Mouse (Mus musculus): Measurements from ENCODE around the gene Chtf18.

- TF ChIP-seq POLR2A (IDR thresholded peaks at IDR 0.05; ENCODE audit: borderline replicate concordance, control insufficient read depth, low read depth, low read length) (no peak), CTCF (IDR thresholded peaks at IDR 0.05; ENCODE audit: control insufficient read depth, insufficient read depth, low read length) (no peak)
Measured at GRCm38 (mm10) chr17:25725264-25725663, 2.0 kb downstream of the Chtf18 start.

Data from bone marrow, adult 2 months (tissue).